Mouse (Mus musculus) layer of hippocampus, postnatal 25 days (tissue): ENCODE data around the gene Spata25. TPM values are rescaled to one million over a fixed set of nuclear protein-coding genes. Genes with fewer than 3 reads are reported as not detected.
"Not testable (repeated sequence)": the region's sequence is repeated elsewhere in the genome, so short reads cannot be mapped to it uniquely, and the experiment has no call there.

Experiments used
- DNase-seq, 2 experiments: peaks; one replicate each; pipeline ENCODE4 v3.0.0; 2022; ENCODE audit warnings: mixed read lengths in 2 of 2, low spot score in 1 of 2; ENCODE audit errors: extremely low spot score in 1 of 2
- total RNA-seq, 2 experiments: library from RNA; stranded (reverse); gene quantifications; 2 replicates each; pipeline ENCODE4 v1.2.3; 2021

The Spata25 gene
- not detected for total RNA-seq

DNA sequence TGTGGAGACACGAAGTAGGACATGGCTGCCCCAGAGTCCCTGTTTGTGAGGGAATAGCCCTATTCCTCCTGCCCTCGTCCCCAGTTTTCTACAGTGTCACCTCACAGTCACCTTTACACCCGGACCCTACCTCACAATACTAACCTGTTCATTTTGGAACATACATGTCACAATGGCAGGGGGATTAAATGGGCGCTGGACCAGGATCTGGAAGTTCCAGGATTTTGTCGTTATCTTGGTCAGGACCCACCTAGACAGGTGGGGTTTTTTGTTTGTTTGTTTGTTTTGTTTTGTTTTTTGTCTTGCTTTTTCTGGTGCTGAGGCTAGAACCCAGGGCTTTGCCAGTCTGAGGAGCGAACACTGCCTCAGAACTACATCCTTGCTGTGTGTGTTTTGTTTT, at the start of gene Spata25:
Gene Spata25 (minus strand): TSS at position 101 of the 400 bp plus-strand sequence.
- no peak for DNase-seq

GRCm38 (mm10) chr2:164877376-164878215, 49.3 kb upstream of the Spata25 start:
- not testable (repeated sequence) for DNase-seq

GRCm38 (mm10) chr2:164875648-164876047, 47.3 kb upstream of the Spata25 start:
- not testable (repeated sequence) for DNase-seq

- DNase-seq = no peak
Observed at GRCm38 (mm10) chr2:164874239-164874769, 46.0 kb upstream of the Spata25 start.

DNA sequence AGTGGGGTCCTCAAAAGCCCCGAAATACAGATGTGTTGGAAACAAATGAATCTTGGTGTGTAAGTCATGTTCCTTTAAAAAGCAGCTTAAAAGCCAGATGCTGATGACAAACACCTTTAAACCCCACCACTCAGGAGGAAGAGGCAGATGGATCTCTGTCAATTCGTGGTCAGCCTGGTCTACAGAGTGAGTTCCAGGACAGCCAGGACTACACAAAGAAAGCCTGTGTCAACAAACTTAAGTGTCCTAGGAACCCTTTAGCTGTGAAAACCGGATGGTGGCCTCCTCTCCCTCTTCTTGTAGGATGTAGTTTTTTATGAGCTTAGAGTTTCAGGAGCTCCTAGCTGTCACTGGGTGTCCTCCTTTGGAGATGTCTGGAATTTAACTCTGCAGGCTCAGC, 45.3 kb upstream of the Spata25 start:
- no peak for DNase-seq

DNA sequence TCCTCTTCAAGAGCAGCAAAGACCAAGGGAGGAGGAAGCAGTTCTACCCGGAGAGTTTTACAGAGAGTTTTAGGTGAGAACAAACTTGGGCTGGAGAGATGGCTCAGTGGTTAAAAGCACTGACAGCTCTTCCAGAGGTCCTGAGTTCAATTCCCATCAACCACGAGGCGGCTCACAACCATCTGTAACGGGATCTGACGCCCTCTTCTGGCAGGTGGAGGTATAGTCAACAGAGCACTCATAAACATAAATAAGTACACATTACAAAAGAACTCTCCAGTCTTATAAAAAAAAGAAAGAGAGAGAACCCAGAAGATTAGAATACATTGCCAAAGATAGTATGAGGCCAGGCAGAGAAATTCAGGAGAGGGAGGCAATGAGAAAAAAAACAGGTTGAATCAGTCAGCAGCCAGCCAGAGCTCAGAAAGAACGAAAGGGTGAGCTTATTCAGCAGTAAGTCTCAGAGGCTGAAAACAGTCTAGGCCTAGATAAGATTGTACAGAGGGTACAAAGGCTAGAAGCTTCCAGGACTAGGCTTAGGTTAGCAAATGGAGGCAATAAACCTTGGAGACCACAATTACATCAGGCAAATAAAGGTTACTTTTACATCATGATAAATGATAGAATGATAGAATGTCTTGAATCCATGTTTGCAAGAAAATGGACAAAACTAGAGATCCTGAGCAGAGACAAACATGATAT, 43.4 kb upstream of the Spata25 start:
- no peak for DNase-seq

GRCm38 (mm10) chr2:164868491-164868890, 40.2 kb upstream of the Spata25 start:
- no peak for DNase-seq

GRCm38 (mm10) chr2:164867566-164867965, 39.2 kb upstream of the Spata25 start:
- DNase-seq = no peak

- no peak for DNase-seq
Observed at GRCm38 (mm10) chr2:164866741-164867551, 38.6 kb upstream of the Spata25 start.

- no peak for DNase-seq
Observed at GRCm38 (mm10) chr2:164864593-164864992, 36.3 kb upstream of the Spata25 start.

- DNase-seq = not testable (repeated sequence)
Observed at GRCm38 (mm10) chr2:164863411-164863810, 35.1 kb upstream of the Spata25 start.

DNA sequence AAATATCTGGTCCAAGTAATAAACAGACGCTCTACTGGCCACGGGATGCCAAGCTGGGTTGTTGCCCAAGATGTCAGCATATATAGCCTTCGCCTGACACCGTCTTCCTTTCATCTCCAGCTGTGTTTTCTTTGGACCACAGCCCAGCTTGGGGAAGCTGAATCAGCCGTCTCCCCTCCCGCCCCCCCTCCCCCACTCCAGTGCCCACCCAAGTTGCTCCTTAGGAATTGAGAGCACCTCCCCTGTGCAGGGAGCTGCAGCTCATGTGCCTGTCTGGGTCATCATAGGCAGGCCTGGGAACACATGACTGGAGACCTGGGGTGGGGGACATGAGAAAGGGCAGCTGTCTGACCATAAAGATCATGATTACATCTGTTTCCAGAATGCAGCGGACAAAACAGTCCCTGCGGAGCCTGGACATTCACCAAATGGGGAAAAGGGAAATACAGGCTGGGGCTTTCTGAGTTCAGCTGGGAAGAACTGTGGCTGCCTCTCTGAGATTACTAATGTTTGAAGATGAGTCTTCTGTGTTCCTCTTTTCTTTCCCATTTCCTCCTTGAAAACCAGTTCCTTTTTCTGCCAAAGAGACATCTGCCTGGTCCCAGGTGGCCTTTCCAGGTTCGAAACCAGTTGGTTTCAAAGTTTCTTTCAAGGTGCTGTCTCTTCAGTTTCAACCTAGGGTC, 34.0 kb upstream of the Spata25 start:
- no peak for DNase-seq

DNA sequence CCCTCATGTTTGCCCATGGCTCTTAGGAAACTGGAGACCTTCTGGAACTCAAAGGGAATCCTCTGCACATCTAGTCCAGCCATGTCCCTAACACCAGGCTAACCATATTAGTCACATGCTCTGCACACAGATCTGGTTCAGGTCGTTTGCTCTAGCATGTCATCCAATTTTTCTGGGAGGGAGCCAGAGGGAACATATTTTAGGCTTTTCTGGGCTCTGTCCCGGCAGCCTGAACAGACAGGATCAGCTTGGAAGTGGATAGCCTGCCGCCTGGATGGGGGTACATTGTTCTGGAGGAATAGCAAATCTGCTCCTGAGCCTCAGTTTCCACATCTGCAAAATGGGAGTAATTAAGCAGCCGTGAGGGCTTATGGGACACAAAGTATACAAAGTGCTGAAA, 32.8 kb upstream of the Spata25 start:
- DNase-seq = no peak

DNA sequence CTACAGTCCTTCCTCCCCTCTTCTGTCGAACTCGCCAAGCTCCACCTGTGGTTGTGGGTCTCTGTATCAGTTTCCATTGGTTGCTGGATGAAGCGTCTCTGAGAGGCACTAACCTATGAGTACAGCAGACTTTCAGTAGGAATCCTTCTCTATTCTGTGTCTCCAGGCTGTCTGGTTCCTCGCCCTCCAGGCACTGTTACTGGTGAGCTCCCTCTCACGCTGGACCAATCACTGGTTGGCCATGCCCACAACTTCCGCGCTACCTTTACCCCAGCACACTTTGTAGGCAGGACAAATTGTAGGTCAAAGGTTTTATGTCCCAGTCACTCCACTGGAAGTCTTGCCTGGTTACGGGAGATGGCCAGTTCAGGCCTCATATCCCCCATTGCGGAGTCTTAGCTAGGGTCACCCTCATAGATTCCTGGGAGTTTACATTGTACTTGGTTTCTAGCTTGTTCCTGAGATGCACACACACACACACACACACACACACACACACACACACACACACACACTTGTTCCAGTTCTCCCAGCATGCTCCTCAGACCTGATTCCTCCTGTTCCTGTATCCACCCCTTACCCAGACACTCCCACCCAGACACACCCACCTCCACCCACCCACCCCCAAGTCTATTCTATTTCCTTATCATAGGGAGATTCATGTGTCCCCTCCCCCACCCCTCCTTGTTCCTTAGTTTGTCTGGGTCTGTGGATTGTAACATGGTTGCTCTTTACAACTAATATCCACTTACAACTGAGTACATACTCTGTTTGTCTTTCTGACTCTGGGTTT, 31.5 kb upstream of the Spata25 start:
- no peak for DNase-seq

GRCm38 (mm10) chr2:164859155-164859554, 30.8 kb upstream of the Spata25 start:
- DNase-seq = no peak

DNA sequence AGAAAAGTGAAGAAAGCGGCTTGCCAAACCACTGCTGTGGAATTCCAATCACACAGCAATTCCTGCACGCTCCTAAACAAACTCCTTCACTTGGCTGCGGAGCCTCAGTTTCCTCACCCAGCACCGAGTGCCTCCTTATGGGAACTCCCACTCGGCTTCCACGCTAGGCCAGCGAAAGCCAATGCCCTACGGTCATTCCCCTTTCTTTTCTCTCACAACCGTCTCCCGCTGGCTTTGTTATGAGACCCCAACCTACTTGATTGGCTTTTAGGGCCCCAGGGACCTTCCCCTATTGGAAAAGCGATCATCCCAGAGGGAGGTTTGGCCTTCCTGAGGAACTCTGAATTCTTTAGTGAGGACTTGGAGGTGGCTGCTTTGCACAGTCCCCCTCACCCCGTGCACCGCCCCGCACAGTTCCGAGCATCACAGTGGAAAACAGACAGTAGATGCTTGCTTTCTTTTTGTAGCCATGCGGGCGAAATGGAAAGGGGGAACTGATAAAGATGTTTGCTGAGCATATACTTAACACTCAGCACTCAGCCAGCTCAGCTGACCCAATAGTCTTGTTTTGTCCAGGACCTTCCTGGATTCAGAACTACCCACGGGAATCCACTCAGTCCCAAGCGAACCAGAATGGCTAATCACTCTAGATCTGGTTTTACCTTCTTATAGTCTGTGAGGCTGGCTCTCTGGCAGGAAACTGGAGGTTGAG, 29.7 kb upstream of the Spata25 start:
- no peak for DNase-seq

DNA sequence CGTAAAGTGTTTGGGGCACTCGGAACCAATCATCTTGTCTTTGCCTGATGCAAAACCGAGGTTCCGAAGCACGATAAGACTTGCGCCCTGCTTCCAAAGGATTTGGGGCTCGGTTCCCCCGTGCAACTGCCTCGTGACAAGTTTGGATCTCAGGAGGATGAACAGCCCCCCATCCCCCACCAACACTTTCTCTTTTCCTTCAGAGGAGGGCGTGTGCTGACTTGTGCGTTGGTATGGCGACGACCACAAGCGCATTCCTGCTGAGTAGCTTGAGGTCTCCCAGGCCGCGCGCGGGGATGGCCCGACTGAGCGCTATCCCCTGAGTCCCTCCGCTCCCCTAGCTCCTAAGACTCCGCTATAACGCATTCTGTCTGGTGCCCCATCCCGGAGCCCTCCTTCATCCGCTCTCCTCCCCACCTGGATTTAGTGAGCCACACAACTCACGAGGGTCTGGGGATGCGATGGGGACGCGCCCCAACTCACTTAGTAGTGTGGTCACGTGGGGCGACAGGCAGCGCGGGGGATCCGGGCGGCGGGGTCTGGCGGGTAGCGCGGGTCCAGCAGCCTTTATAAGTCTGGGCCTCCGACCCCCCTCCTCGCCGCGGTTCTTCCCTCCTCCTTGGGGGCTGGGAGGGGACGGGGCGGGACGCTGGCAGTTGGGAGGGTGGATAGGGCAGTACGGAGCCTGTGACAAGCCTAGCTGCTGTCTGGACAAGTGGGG, 28.9 kb upstream of the Spata25 start, which contains the start of gene Pltp:
Gene Pltp (minus strand): TSS at position 611 of the 721 bp plus-strand sequence.
- DNase-seq = peak in 1 of 2 experiments; percentile 30
